Mouse (Mus musculus) neural tube, embryonic 11.5 days (tissue): Measurements from ENCODE around the gene Nek3. TPM values are rescaled to one million over a fixed set of nuclear protein-coding genes. Genes with fewer than 3 reads are reported as not detected.

Experiments
- ATAC-seq: fragments of 200-750 bp; cut with Nextera tagmentation; 2 replicates; pipeline ENCODE4 v1.8.0; 2017; ENCODE audit warnings: moderate number of reproducible peaks, mild to moderate bottlenecking, moderate TSS enrichment, moderate library complexity; ENCODE audit not compliant: insufficient read depth, low FRiP score, low TSS enrichment
- DNase-seq: peaks from one replicate; pipeline ENCODE4 v3.0.0-alpha.2; 2015; ENCODE audit warnings: low spot score
- H3K27ac ChIP-seq: fragments of 300-500 bp; sonication (generic); 2 replicates; pipeline ENCODE4 v1.5.1; 2014; ENCODE audit warnings: low read depth, mild to moderate bottlenecking, low read length
- H3K27me3 ChIP-seq: fragments of 300-500 bp; sonication (generic); 2 replicates; pipeline ENCODE4 v1.6.1; 2014; ENCODE audit warnings: mild to moderate bottlenecking, low read length, mixed read lengths; ENCODE audit not compliant: control insufficient read depth, insufficient read depth
- H3K36me3 ChIP-seq: fragments of 300-500 bp; sonication (generic); 2 replicates; pipeline ENCODE4 v1.6.1; 2014; ENCODE audit warnings: mild to moderate bottlenecking, low read length, moderate library complexity, mixed read lengths; ENCODE audit not compliant: control insufficient read depth, insufficient read depth
- H3K4me1 ChIP-seq: fragments of 300-500 bp; sonication (generic); 2 replicates; pipeline ENCODE4 v1.6.1; 2014; ENCODE audit warnings: low read length, mixed read lengths; ENCODE audit not compliant: control insufficient read depth, insufficient read depth
- H3K4me2 ChIP-seq: fragments of 300-500 bp; sonication (generic); 2 replicates; pipeline ENCODE4 v1.6.1; 2014; ENCODE audit warnings: low read depth, mild to moderate bottlenecking, moderate library complexity
- H3K4me3 ChIP-seq: fragments of 300-500 bp; sonication (generic); 2 replicates; pipeline ENCODE4 v1.5.1; 2014; ENCODE audit warnings: low read depth, low read length
- H3K9ac ChIP-seq: fragments of 300-500 bp; sonication (generic); 2 replicates; pipeline ENCODE4 v1.6.1; 2014; ENCODE audit warnings: mild to moderate bottlenecking, low read length
- H3K9me3 ChIP-seq: fragments of 300-500 bp; sonication (generic); 2 replicates; pipeline ENCODE4 v1.6.1; 2016; ENCODE audit warnings: low read length; ENCODE audit not compliant: control insufficient read depth
- WGBS: fragments of 180-500 bp; shearing (Covaris S2); extraction: QIAGEN DNeasy Blood & Tissue Kit; methylation state at CpG from one replicate; pipeline ENCODE4 v1.1.7; 2014; 5-methylcytosine and 5-hydroxymethylcytosine counted together
- polyA plus RNA-seq: library from polyadenylated mRNA; unstranded; fragments of >200 nt; fragmentation: Nextera tagmentation; extraction: Ambion mirVana; gene quantifications from 2 replicates; pipeline ENCODE4 v1.2.1, GENCODE M21; 2014

Nek3 gene
- 7.4 and 7.7 TPM in 2 replicates for polyA plus RNA-seq

DNA sequence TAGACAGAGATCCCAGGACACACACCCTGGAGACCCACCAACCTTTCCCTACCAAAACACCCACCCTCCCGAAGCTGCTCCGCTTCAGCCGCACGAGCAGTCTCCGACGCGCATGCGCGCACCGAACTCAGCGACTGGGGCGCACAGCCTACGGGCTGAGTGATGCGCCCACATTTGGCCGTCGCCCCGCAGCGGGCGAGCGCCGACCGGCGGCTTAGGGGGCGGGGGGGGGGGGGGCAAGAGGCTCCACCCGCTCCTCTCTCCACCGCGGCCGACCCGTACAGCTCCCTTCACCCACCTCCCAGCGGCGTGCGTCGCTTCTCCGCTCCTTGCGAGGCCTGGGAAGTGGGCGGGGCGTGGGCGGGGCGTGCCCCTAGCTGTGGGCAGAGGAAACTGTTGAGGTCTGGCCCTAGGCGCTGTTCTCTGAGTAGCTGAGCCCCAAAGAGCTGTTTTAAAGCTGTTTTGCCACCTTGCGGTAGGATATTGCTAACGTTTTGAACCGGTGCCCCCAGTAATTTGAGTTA, at the start of gene Nek3:
Gene Nek3, minus strand, starts transcription at position 356 of the 524 bp plus-strand sequence.
- H3K4me2 ChIP-seq: peak within 1 kb of the TSS; percentile 33
- H3K36me3 ChIP-seq: peaks cover 2% of the 10 kb centered on the region; the same call in 1 of the 2 replicates
- H3K27ac ChIP-seq: peak within 1 kb of the TSS; percentile 81
- peak; percentile 93 for DNase-seq
- no peaks in the 10 kb centered on the region for H3K27me3 ChIP-seq
- no peaks in the 10 kb centered on the region for H3K4me1 ChIP-seq
- H3K4me3 ChIP-seq: peak within 1 kb of the TSS; percentile 52
- ATAC-seq: peak; percentile 98
- H3K9me3 ChIP-seq: no peaks in the 10 kb centered on the region
- WGBS: under 1% methylated on average over 31 of the region's 43 CpGs
- peak within 1 kb of the TSS; percentile 66 for H3K9ac ChIP-seq

DNA sequence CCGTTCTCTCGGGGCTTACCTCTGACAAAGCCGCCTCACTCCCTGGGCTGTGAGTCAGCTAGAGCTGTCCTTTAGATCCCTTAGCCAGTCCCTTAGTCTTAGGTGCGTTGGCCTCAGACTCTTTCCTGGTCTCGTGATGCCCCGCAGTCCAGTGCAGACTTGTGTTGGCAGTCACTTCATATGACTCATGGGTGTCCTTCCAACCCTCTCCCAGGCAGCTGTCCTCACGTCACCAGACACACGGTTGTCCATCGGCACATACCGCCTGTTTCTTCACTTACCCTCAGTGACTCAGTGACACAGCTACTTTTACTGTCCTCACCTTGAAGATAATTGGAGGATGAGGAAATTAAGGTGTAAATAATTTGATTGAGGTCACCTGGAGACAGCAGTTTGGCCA, 48.6 kb upstream of the Nek3 start:
- Histone ChIP-seq H3K27me3 (no peaks in the 10 kb centered on the region), H3K27ac (no peak overlapping the region), H3K4me3 (no peak overlapping the region), H3K9ac (no peak overlapping the region), H3K4me1 (no peaks in the 10 kb centered on the region), H3K4me2 (no peak overlapping the region), H3K36me3 (peaks cover 5% of the 10 kb centered on the region), H3K9me3 (no peaks in the 10 kb centered on the region)
- no peak for DNase-seq
- WGBS: 96% methylated on average over 10 of the region's 10 CpGs
- ATAC-seq: no peak

DNA sequence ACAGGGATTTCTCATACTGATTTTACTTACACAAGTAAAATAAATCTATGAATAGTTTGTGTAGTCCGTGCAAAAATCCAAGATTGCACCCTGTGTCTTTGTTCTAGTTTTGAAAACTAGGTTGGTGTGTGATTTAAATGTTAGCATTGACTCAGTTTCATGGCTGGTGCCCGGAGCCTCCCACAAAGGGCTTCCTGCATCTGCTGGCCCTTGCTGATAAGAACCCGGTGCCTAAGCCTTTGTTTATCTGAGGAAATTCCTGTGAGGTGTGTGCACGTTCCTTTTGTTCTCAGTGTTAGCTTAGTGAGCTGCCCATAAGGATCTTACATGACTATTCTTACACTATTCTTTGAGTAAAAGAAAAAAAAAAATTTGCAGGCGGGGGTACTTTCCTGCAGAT, 42.8 kb upstream of the Nek3 start:
- H3K9ac ChIP-seq: no peak overlapping the region
- 76% methylated on average over 5 of the region's 5 CpGs for WGBS
- H3K36me3 ChIP-seq: peaks cover 3% of the 10 kb centered on the region
- H3K4me2 ChIP-seq: no peak overlapping the region
- H3K27me3 ChIP-seq: no peaks in the 10 kb centered on the region
- no peak overlapping the region for H3K27ac ChIP-seq
- no peak for DNase-seq
- no peaks in the 10 kb centered on the region for H3K4me1 ChIP-seq
- no peaks in the 10 kb centered on the region for H3K9me3 ChIP-seq
- no peak overlapping the region for H3K4me3 ChIP-seq
- ATAC-seq: no peak

DNA sequence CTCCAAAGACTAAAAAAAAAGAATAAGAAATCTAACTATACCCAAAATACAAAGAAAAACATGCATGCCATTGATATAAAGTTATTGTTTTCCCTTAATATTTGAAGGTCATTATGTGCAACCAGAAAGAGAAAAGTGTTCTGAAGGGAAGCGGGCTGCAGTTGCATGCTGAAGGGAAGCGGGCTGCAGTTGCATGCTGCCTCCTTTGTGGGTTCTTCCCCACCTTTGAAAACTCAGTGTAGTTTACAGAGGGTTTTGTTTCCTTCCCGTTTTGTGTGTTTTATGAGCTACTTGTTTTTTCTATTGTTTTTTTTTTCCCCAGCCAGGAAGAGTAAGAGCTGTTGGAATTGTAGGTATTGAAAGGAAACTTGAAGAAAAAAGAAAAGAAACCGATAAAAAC, 41.3 kb upstream of the Nek3 start:
- no peak overlapping the region for H3K9ac ChIP-seq
- H3K27ac ChIP-seq: no peak overlapping the region
- DNase-seq (no peak), ATAC-seq (no peak)
- H3K9me3 ChIP-seq: no peaks in the 10 kb centered on the region
- H3K27me3 ChIP-seq: no peaks in the 10 kb centered on the region
- WGBS: 76% methylated on average over 4 of the region's 4 CpGs
- H3K36me3 ChIP-seq: peaks cover 3% of the 10 kb centered on the region
- no peaks in the 10 kb centered on the region for H3K4me1 ChIP-seq
- no peak overlapping the region for H3K4me3 ChIP-seq
- H3K4me2 ChIP-seq: no peak overlapping the region

DNA sequence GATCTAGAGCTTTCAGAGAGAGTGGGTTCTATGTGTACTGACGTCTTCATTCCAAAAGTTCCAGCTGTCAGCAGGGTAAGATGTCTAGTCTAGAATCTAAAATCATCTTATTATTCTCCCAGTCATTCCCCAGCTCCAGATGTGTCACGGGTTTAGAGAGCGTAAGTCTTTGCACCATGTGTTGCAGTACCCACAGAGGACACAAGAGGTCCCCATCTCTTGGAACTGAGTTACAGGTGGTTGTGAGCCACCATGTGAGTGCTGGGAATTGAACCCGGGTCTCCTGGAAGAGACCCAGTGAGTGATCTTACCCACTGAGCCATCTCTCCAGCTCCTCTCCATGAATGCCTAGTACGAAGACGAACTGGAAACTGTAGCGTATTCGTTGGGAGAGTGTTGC, 33.2 kb upstream of the Nek3 start:
- H3K27me3 ChIP-seq: no peaks in the 10 kb centered on the region
- ATAC-seq (no peak), DNase-seq (peak; percentile 14)
- no peak overlapping the region for H3K4me3 ChIP-seq
- 95% methylated on average over 8 of the region's 8 CpGs for WGBS
- no peaks in the 10 kb centered on the region for H3K4me1 ChIP-seq
- H3K4me2 ChIP-seq: no peak overlapping the region
- H3K36me3 ChIP-seq: peaks cover 5% of the 10 kb centered on the region
- H3K9me3 ChIP-seq: no peaks in the 10 kb centered on the region
- H3K27ac ChIP-seq: no peak overlapping the region
- H3K9ac ChIP-seq: no peak overlapping the region

DNA sequence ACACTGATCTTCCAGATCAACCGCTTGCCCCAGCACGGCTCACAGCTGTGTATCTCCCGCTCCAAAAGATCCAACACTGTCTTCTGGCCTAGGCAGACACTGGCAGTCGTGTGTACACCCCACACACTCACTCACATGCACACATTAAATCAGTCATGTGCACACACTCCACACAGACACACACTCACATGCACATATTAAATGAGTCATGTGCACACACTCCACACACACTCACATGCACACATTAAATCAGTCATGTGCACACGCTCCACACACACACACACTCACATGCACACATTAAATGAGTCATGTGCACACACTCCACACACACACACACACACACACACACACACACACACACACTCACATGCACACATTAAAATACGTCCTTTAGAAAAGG, 31.7 kb upstream of the Nek3 start:
- 90% methylated on average over 6 of the region's 6 CpGs for WGBS
- DNase-seq: no peak

DNA sequence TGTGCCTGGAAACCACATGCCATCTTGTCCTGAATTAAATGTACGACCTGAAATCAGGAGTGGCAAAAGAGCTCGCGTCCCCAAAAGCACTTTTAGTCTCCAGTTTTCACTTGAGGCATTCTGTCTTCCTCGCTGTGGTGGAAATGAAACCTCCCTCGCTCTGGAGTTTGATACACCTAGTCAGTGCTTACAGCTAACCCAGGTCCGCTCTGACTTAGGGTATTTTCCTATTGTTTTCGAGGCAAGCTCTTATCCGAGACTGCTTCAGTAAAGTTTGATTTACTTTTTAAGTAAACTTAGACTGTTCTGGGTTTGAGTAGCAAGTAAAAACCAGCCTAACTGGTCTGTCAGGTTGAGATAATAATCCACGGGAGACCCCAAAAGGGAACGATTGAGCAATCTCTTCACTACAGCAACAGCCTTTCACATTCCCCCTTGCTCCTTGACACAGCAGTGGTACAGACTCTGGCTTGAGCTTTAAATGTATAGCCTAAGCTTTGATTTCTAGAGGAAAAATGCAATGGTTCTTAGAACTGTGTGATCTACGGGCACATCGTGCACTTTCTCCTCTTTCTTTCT, 27.3 kb upstream of the Nek3 start:
- ATAC-seq: no peak

More for the DNA sequence above, 31.7 kb upstream of the Nek3 start:
- Histone ChIP-seq H3K4me1 (0 out of 2 replicates have a peak, but pooled peaks cover 3% of the 10 kb centered on the region), H3K36me3 (peaks cover 5% of the 10 kb centered on the region), H3K4me3 (no peak overlapping the region), H3K4me2 (no peak overlapping the region), H3K9me3 (no peaks in the 10 kb centered on the region), H3K27ac (no peak overlapping the region), H3K27me3 (no peaks in the 10 kb centered on the region), H3K9ac (no peak overlapping the region)
- no peak for ATAC-seq

DNA sequence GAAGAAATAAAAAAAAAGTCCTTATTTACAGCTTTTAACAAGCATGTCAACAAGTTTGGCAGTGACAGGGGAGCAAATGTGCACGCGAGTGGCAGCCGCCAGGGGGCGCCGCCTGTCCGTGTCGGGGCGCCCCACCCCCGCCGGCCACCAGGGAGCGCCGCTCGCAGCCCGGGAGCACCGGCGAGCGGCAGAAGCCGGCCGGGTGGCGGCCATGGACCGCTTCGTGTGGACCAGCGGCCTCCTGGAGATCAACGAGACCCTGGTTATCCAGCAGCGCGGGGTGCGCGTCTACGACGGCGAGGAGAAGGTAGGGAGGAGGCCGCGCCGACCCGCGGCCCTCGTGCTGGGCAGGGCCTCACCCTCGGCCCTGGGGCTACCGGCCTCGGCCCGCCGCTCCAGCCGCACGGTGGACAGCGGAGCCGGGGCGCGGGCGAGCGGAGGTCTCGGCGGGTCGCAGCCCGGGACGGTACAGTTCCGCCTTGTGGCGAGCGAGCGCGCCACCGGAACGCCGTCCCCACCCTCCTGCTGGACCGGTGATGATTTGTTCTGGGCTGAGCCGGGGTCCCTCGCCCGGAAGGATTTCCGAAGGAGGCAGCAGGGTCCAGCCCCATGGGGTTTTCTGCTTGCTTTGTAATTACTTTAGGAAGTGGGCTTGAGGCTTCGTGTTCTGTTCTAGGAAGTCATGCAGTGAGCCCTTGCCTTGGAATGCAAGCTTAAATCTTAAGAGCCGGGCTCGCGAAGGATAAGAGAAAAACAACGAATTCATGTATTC, 26.6 kb upstream of the Nek3 start, which contains the start of gene Vps36:
Gene Vps36, plus strand, starts transcription at position 150 of the 772 bp plus-strand sequence.
- DNase-seq (peak; percentile 92), ATAC-seq (peak; percentile 97)
- H3K4me2 ChIP-seq: peak within 1 kb of the TSS; percentile 52
- no peaks in the 10 kb centered on the region for H3K27me3 ChIP-seq
- H3K4me1 ChIP-seq: 0 out of 2 replicates have a peak, but pooled peaks cover 3% of the 10 kb centered on the region
- WGBS: under 1% methylated on average over 73 of the region's 73 CpGs
- H3K27ac ChIP-seq: peak within 1 kb of the TSS; percentile 96
- H3K9me3 ChIP-seq: no peaks in the 10 kb centered on the region
- H3K9ac ChIP-seq: peak within 1 kb of the TSS; percentile 95
- H3K36me3 ChIP-seq: no peaks in the 10 kb centered on the region
- peak within 1 kb of the TSS; percentile 71 for H3K4me3 ChIP-seq

More for the DNA sequence above, 27.3 kb upstream of the Nek3 start:
- 0 out of 2 replicates have a peak, but pooled peaks cover 3% of the 10 kb centered on the region for H3K4me1 ChIP-seq
- no peaks in the 10 kb centered on the region for H3K9me3 ChIP-seq
- no peaks in the 10 kb centered on the region for H3K36me3 ChIP-seq
- no peak for DNase-seq
- peak overlapping the region; percentile 52 for H3K4me2 ChIP-seq
- H3K4me3 ChIP-seq: peak overlapping the region; percentile 71
- H3K27ac ChIP-seq: peak overlapping the region; percentile 96
- peak overlapping the region; percentile 95 for H3K9ac ChIP-seq
- 19% methylated on average over 12 of the region's 12 CpGs for WGBS
- H3K27me3 ChIP-seq: no peaks in the 10 kb centered on the region
